Mouse (Mus musculus) induced T-regulatory cell, adult 2 months (primary cell): ENCODE measurements around the gene Hs6st1.

Experiments used
- DNase-seq: peaks from one replicate; pipeline ENCODE4 v3.0.0-alpha.2; 2012; ENCODE audit warnings: low read depth

Hs6st1 gene

GRCm38 (mm10) chr1:36085069-36085468 is 16.9 kb downstream of the Hs6st1 start:
- no peak for DNase-seq

- no peak for DNase-seq
These were observed 20.2 kb downstream of the Hs6st1 start for GRCm38 (mm10) chr1:36088367-36088766.

DNA sequence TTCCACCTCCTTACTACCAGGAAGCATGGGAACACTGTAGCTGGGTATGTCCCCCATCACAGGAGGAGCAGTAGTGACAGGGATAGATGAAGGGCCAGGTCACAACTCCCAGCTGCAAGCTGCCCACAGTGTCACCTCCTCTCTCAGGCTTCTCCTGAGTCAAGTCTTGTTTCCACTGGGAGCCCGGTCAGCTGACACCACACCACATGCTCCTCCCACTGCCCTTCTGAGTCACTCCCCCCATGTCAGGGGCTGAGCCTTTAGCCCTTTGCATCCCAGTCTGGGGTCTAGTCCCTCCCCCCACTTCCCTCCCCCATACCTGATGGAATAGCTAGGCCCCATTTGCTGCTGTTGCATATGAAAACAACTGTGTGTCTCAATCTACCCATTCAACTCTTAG is 21.3 kb downstream of the Hs6st1 start:
- no peak for DNase-seq

DNA sequence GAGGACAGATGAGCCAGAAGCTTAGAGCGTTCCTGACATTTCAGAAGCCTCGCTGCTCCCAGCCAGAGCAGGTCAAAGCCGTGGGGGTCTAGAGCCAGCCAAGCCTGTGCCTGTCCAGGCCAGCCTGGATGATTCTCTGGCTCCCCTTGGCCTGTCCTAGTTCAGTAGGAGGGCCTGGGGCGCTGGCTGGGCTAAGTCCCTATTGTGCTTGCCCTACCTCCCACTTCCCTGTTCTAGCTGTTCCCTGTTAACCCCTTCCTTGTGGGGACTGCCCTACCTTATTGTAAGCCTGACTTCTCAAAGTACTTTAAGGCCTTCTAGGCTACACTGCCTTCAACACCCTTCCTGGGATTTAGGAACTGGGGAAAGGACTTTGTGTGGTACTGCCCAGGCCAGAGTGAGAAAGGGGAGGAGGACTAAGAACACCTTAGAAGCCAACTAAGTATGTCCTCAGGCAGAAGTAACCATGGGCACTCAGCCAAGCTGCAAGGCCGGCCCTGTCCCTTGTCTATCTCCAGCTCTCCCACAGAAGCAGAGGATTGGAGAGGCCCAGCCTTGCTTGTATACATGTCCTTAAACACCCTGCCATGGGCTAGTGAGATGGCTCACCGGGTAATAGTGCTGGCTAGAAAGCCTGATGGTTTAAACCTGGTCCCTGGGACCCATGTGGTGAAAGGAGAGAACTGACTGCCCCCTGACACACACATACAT is 22.0 kb downstream of the Hs6st1 start:
- DNase-seq: no peak

DNA sequence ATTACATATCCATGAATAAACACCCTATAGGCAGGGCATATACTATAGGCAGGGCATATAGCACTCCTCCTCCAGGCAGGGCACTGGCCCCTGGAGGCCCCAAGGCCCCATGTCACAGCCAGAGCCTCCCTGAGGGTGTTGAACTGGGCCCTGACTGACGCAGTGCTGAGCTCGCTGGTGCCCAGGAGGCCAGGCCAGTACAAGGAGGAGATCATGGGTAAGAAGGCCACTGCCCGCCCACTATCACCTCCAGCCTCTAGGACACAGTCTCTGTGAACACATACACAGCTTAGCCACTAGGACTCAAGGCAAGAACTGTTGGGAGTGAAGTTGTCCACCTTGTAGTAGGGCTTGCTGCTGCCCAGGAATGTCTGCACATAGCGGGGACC is 22.5 kb downstream of the Hs6st1 start:
- no peak for DNase-seq

GRCm38 (mm10) chr1:36091246-36091645 is 23.0 kb downstream of the Hs6st1 start:
- no peak for DNase-seq

- DNase-seq: no peak
These were observed 25.5 kb downstream of the Hs6st1 start for GRCm38 (mm10) chr1:36093741-36094140.

- no peak for DNase-seq
These were observed 27.4 kb downstream of the Hs6st1 start for GRCm38 (mm10) chr1:36095423-36096272.

DNA sequence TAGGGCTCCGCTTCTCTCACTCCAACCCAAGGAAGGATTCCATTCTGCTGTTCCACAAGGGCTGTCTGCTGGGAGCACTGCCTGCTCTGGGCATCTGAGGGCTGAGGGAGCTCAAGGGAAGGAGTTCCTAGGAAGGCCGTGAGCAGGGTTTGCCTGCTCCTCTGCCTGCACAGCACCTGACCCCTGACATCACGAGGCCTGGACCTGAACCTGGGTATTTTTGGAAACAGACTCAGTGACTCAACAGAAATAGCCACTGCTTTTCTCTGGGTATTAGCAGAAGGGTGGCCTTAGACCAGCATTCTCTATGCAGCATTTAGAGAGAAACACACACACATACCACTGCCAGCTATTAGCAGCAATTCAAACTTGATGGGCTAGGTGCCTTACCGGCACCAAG is 30.2 kb downstream of the Hs6st1 start:
- no peak for DNase-seq

DNA sequence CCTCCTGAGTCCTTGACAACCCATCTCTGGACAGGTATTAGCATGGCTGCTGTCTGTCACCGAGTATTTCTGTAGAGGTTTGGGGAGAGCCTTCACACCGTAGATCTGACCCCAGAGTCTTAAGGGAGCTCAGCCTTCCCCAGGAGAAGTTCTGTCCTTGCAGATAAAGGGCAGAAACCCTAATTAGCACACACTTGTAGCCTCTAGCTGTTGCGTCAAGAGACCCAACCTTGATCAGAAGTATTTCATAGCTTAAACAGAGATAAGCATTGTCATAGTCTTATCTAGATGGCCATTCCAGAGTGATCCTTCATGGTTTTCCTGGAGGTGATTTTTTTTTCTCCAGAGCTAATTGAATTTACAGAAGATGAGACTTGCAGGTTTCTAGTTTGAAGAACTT is 32.2 kb downstream of the Hs6st1 start:
- no peak for DNase-seq

GRCm38 (mm10) chr1:36105917-36106706 is 37.9 kb downstream of the Hs6st1 start:
- no peak for DNase-seq

- DNase-seq: no peak
These were observed 41.8 kb downstream of the Hs6st1 start for GRCm38 (mm10) chr1:36109987-36110386.

- DNase-seq: no peak
These were observed 44.5 kb downstream of the Hs6st1 start for GRCm38 (mm10) chr1:36112665-36113064.

DNA sequence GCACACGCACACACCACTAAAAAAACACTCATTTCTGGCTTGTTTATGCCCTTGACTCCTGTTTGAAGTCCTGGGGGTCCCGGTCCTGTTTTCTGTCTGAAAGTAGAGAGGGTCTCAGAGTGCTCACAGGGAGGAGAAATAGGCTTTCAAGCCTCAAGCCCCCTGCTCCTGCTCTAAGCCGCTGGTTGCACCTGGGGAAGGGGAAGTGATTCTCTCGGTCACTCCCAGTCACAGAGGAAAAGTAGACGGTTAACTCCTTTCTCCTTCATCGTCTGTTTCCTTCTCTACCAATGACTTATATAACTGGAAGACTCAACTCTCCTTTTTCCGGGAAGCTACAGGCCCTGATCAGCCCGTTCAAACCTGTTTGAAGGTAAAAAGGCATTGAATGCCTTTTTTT is 45.5 kb downstream of the Hs6st1 start:
- no peak for DNase-seq

DNA sequence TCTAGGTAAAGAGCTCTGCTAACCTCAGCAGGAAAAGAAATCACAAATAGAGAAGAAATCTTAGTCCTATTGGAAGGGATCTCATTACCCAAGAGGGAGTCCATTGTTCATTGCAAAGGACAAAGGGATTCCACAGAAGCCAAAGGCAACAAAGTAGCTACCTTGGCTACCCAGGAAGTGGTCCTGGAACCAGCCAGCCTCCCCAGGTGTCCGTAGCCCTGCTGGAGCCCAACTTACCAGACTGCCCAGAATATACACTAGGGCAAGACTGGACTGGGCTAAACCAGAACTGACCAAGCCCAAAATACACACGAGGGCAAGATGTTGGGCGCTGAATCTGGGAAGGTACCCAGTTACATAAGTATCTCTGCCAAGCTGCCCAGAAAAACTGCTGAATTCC is 46.6 kb downstream of the Hs6st1 start:
- DNase-seq: no peak

DNA sequence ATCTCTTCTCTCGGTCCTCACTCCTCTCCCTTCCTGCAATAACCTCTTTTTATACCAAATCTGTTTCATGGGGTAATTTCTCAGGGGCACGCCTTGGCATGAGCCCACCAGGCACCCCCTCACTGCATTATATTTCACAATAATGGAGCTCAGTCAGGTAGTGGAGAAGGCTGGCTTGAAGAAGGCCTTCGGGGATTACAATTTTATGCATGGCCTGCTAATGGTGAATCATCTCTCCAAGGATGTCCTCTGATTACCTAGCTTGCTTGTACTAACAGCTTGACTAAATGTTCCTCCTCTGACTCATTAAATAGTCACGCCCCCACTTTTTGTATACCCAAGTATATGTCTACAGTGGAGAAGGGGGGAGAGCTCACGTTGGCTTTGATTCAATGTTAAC is 48.3 kb downstream of the Hs6st1 start:
- no peak for DNase-seq

DNA sequence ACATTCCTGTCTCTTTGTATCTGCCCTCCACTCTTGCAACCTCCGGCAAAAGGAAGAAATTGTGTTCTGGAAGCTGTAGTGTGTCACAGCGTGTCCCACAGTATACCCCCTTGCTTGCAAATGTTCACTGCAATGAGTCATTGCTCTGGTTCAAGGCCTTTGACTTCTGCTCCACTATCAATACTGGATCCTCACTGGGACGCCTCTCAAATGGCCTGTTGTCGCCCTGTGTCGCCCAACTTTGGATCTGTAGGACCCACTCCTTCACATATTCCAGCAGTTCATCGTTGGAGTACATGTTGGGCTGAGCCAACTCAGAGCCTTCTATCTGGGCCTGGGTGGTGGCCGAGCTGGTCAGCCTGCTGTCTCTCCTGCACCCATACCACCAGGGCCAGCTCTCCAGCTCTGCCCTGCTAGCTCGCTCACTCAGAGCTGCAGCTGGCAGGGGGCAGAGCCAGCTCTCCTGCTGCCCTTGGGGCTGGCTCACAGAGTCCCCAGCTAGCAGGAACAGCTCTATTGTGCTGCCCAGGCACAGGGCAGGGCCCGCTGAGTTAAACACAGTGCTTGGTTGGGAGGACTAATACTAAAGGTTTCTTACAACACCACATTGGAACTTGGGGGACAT is 50.0 kb downstream of the Hs6st1 start:
- no peak for DNase-seq

DNA sequence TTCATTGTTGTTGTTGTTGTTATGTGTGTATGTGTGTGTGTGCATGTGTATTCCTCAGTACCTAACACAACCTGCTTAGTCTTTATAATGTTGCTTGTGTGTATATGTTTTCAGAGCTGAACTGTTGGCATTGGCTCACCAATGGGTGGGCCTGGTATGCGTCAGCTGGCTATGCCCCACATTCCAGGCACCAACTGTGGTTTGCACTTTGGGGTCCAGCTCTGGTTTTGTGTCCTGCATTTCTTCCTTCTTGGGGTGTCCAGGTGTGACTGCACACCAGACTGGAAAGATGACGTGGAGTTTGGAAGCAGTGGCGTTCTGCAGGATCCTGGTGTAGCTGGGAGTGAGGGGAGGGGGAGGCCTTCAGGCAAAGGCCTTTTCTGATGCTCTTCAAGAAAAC is 50.8 kb downstream of the Hs6st1 start:
- no peak for DNase-seq

DNA sequence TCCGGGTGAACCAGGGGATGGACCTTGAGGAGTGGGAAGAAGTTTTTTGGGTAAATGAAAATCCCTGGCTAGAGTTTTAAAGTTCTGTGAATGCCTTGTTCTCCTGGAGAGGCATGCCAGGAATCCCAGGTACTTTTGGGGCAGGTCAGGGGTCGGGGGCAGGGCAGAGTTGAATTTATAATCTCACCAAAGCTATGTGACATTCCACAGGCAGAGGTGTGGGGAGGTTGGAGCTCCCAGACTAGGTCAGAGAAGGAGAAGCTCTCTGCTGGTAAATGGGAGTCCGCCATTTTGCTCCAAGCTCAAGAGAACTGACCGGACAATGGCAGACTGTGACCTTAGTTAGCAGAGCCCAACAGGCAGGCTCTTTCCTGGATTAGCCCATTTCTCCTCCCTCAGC is 51.2 kb downstream of the Hs6st1 start:
- no peak for DNase-seq

GRCm38 (mm10) chr1:36121172-36121571 is 53.0 kb downstream of the Hs6st1 start:
- no peak for DNase-seq

DNA sequence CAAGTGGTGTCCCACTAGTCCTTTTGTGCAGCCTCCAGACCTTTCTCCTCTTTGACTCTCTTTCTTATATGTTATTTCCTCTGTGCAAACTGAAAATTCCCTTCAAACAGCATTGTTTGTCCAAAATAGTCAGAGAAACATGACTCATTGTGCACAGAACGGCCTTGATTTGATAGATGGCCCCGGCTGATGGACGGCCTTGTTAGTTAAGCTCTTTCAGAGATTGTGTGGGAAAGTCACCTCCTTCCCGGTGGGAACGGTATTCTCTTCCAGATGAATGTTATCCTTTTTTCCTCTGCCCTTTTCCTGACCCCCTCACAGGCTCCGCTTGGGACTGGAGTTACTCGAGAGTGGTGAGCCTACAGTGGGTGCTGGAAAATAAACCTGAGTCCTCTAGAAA is 56.9 kb downstream of the Hs6st1 start:
- no peak for DNase-seq

DNA sequence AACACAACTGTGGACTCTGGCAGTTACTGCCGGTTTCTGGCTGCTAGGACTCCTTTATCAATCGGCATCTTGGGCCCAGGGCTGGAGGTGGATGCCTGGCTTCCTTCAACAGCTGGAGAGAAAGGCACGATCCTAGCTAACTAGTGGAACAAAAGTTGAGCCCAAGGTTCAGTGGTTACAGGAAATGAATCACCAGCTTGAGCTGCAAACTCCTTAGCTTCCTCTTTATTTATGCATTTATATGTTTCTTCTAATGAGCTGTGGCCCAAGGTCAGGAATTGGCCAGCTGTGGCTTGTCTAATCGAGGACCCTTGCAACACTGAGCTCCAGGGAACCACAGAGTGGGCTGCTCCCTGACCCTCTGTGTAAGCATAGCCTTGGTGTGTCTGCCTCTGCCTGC is 60.9 kb downstream of the Hs6st1 start:
- DNase-seq: no peak
